Mouse (Mus musculus): ENCODE data around the gene Ifitm6.
A peak's percentile ranks its signal among the peaks of the same experiment; 100 is the strongest.
"Not testable (repeated sequence)": the region's sequence is repeated elsewhere in the genome, so short reads cannot be mapped to it uniquely, and the experiment has no call there.

The Ifitm6 gene

GRCm38 (mm10) chr7:141017824-141018223 is at the start of gene Ifitm6:
Gene Ifitm6, minus strand, starts transcription at chr7:141017924.
- not testable (repeated sequence) for DNase-seq (ENCODE audit: extremely low read depth, insufficient read length, low spot score)

- DNase-seq (ENCODE audit: extremely low read depth, insufficient read length, low spot score): no peak
These were observed 46.9 kb upstream of the Ifitm6 start for GRCm38 (mm10) chr7:141064576-141064975.

DNA sequence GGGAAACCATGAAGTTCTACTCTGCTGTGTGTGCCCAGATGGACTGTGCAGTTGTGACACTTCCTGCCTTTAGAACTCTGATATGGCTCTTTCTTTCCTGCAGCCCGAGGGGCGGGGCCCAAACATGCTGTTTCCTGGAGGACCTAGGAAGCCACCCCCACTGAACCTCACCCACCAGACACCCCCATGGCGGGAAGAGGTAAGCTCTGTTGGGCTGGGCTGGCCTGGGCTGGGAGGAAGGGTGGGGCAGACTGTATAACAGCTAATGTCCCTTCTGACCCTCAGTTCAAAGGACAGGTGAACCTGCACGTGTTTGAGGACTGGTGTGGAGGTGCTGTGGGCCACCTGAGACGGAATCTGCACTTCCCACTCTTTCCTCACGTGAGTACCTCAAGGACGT is 46.5 kb upstream of the Ifitm6 start:
- DNase-seq (ENCODE audit: extremely low read depth, insufficient read length, low spot score): no peak

GRCm38 (mm10) chr7:141063353-141063752 is 45.6 kb upstream of the Ifitm6 start:
- no peak for DNase-seq (ENCODE audit: extremely low read depth, insufficient read length, low spot score)

DNA sequence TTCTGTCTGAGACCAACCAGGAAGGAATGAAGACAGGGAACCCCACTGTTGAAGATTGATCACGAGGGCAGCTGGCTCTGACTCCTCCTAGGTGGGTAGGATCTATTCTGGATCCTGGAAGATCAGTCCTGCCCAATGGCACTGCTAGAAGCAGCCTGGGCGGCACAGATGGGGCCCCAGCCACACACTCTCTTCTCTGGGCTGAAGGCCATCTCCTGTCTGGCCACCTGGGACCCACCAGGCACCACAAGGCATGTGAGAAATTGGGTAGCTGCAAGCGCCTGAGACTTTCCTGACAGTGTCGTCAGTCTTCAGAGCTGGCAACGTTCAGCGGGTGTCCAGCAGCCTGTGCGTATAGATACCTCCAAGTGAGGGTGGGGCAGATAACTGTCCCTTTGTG is 44.8 kb upstream of the Ifitm6 start:
- DNase-seq (ENCODE audit: extremely low read depth, insufficient read length, low spot score): no peak

- no peak for DNase-seq (ENCODE audit: extremely low read depth, insufficient read length, low spot score)
These were observed 43.6 kb upstream of the Ifitm6 start for GRCm38 (mm10) chr7:141061269-141061692.

DNA sequence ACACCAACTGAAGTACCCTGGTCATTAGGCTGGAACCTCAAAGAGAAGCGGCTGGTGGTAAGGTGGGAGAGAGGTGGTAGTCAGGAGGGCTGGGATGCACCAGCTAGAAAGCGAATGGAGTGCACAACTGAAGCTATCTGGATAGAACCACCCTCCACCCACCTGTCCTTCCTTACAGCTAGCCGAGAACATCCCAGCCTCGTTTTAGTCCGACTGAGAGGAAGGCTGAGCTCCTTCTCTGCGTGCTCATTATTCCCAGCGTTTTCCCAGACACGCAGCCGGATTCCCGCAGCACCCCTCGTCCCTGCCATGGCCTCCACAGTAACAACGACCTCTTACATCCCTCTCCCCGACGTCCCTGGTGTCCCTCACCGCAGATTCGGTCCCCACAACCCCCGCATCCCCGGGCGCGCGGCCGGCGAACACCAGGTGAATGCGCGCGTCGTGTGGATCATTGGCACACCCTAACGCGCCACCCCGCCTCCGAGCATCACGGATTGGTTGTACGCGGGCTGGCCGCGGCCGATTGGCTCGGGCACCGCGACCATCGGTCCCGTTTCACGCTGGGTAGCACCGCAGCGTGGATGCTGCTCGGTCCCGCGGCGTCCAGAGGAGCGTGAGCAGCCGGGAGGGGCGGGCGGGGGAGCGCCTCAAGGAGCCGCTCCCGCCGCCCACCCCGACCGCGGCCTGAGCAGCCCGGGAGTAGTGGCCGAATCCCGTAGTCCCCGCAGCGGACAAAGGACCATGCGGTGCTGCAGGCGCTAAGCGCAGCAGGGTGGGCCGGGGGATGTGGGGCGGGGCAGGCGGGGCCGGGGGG is 42.9 kb upstream of the Ifitm6 start, which contains the start of gene B4galnt4:
TSS of gene B4galnt4 (plus strand) at position 679 of the 817 bp plus-strand sequence.
- DNase-seq (ENCODE audit: extremely low read depth, insufficient read length, low spot score): peak; percentile 68

DNA sequence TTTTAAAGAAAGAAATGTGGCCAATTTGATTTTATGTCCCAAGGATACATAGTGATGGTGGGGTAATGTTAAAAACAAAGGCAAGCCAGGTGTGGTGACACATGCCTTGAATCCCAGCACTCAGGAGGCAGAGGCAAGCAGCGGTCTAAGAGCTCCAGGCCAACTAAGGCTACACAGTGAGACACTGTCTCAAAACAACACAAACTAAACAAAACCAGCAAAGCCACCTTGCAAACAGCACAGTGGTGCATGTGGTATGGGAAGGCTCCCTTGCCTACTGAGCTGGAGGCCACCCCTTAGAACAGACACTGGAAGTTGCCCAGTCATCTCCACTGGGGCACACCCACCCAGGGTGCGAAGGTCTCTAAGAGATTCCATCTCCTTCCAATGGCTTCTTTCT is 42.2 kb upstream of the Ifitm6 start:
- DNase-seq (ENCODE audit: extremely low read depth, insufficient read length, low spot score): no peak

GRCm38 (mm10) chr7:141058601-141059341 is 41.0 kb upstream of the Ifitm6 start:
- peak; percentile 22 for DNase-seq (ENCODE audit: extremely low read depth, insufficient read length, low spot score)

- DNase-seq (ENCODE audit: extremely low read depth, insufficient read length, low spot score): no peak
These were observed 39.8 kb upstream of the Ifitm6 start for GRCm38 (mm10) chr7:141057541-141057940.

DNA sequence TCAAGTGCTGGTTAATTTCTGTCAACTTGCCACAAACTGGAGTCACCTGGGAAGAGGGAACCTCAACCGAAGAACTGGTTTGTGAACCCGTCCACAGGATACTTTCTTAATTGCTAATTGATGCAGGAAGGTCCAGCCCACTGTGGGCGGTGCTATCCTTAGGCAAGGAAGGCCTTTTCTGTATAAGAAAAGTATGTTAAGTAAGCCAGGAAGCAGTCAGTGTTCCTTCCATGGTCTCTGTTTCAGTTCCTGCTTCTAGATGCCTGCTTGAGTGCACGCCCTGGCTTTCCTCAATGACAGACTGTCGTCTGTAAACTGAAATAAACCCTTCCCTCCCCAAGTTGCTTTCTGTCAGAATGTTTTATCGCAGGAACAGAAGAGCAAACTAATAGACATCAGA is 39.3 kb upstream of the Ifitm6 start:
- DNase-seq (ENCODE audit: extremely low read depth, insufficient read length, low spot score): no peak

GRCm38 (mm10) chr7:141055785-141056184 is 38.1 kb upstream of the Ifitm6 start:
- DNase-seq (ENCODE audit: extremely low read depth, insufficient read length, low spot score): no peak

GRCm38 (mm10) chr7:141052421-141052820 is 34.7 kb upstream of the Ifitm6 start:
- no peak for DNase-seq (ENCODE audit: extremely low read depth, insufficient read length, low spot score)

GRCm38 (mm10) chr7:141052016-141052415 is 34.3 kb upstream of the Ifitm6 start:
- DNase-seq (ENCODE audit: extremely low read depth, insufficient read length, low spot score): no peak

DNA sequence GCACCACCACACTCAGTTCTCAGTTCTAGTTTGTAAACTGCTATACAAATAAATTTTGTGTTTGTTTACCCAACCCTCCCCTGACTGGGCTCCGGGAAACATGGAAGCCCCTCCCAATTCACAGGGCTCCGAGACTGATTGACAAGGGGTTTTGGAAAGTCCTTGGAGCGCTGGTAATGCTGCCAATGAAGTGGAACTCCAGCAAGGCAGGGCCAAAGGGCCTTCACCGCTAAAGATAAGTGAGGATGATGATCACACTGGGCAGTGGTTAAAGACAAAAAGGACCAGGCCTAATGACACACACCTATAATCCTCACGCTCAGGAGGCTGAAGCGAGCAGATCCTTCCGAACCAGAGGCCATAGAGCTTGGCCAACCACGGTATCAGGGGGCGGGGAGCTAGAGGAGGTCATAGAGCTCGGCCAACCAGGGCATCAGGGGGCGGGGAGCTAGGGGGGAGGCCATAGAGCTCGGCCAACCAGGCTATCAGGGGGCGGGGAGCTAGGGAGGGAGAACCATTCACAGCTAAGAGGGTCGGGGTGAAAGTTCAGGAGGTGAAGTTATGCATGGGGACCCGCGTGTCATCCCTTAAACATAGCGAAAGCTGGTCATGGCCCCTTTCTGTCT is 33.4 kb upstream of the Ifitm6 start:
- DNase-seq (ENCODE audit: extremely low read depth, insufficient read length, low spot score): no peak

DNA sequence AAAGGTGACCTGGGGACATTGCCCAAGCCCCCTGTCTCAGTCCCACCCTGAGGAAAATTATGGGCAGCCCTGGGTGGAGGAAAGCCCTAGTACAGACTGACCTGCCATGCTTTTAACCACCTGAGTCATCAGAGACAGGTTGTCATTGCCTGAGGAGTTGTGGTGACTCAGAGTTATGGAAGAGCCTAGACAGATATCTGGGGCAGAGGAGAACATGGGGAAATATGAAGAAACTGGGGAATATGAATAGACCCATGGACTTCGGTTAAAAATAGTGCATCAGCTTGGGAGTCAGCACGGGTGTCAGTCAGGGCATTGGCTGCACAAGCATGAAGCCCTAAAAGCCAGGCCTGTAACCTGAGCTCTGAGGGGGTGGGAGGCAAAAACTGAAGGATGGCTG is 31.6 kb upstream of the Ifitm6 start:
- DNase-seq (ENCODE audit: extremely low read depth, insufficient read length, low spot score): no peak

DNA sequence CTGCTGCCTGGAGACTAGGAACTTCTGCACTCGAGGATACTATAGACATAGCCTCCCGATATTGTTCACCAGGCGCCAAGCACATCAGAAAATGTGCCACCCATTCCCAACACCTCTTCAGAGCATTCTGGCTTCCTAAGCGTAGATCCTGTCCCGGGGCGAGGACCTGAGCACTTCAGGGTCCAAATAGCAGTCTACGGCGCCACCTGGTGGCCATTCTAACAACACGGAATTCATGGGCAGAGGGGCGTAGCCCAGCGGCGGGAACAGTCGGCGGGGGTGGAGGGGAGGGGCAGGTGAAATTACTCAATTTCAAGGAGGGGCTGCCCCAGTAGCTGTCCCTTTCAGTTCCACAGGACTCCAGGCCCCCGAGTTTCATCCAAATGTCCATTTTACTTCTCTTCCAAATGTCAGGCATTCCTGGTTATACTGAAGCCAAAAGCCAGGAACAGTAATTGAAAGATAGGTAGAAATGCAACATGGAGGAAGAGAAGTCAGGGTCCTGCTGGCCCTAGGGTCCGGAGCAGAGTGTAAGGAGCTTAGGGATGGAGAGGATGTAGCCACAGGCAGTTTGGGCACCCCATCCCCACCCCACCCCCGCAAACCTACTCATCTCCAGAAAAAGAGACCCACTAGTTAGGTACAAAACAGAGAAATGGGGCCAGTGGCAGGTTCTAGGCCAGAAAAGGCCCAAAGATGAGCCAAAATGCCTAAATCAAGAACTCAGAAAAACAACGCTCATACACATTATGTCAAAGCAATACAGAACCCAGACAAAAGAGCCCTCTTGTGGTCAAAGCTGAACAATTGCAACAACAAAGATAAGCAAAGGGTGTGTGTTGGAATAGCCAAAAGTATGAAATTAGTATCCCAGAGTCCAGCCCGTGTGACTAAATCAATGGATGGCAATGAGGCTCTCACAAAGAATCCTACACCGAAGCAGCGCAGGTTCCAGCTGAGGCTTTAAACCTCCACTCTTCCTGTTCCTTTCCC is 30.8 kb upstream of the Ifitm6 start:
- DNase-seq (ENCODE audit: extremely low read depth, insufficient read length, low spot score): peak; percentile 80

DNA sequence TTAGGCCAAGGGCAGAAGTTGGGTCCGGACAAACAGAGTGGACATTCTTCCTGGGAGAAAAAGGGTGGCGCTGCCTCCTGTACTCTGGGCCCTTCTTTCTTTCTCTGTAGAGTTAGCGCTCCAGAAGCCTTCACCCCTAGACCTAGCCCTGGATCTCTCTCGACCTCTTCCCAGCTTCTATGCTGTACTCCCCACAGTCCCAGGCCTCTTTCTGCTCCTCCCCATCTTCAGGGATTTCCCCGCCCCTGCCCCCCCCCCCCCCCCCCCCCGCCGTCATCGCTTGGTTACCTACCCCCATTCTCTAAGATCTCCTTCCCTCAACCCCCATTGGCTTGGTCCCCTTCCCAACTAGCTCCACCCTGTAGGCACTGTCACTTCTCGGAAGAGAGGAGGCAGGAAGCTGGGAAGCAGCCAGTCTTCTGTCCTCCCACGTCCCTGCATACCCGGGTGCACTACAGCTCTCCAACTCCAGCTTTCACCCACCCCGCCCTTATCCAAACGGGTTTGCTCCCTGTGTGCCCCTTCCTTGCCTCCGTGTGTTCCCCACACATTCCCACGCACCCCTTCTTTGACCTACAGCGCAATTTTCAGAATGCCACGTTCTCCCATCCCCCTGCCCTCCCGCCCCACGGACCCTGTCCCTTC is 30.0 kb upstream of the Ifitm6 start:
- peak; percentile 79 for DNase-seq (ENCODE audit: extremely low read depth, insufficient read length, low spot score)

GRCm38 (mm10) chr7:141046931-141047580 is 29.3 kb upstream of the Ifitm6 start:
- peak; percentile 59 for DNase-seq (ENCODE audit: extremely low read depth, insufficient read length, low spot score)

All from 3134 (cell line).